Mouse (Mus musculus) hindbrain, embryonic 16.5 days (tissue): ENCODE results near the gene Capn15. TPM values are rescaled to one million over a fixed set of nuclear protein-coding genes. Genes with fewer than 3 reads are reported as not detected.

Experiments used
- polyA plus RNA-seq: library from polyadenylated mRNA; unstranded; fragments of >200 nt; fragmentation: Nextera tagmentation; extraction: Ambion mirVana; gene quantifications from 2 replicates; pipeline ENCODE4 v1.2.1, GENCODE M21; 2015

The Capn15 gene
- polyA plus RNA-seq, 1 experiment from 2014 or later = 20.6 TPM

Other genes starting within 250 kb of the Capn15 start
- not detected in 2 replicates for gene Mslnl, start 249.8 kb downstream of the Capn15 start, polyA plus RNA-seq
- 0.52 and 0.76 TPM in 2 replicates for gene Msln, start 231.4 kb downstream of the Capn15 start, polyA plus RNA-seq
- 29.9 and 30.4 TPM in 2 replicates for gene Narfl, start 212.0 kb downstream of the Capn15 start, polyA plus RNA-seq
- gene Haghl, start 200.1 kb downstream of the Capn15 start, polyA plus RNA-seq = 149 and 169 TPM in 2 replicates
- gene Ccdc78, start 199.2 kb downstream of the Capn15 start, polyA plus RNA-seq = 0.21 and 0.28 TPM in 2 replicates
- gene Fam173a, start 192.9 kb downstream of the Capn15 start, polyA plus RNA-seq = 99.9 and 103 TPM in 2 replicates
- gene AC134908.4, start 190.1 kb downstream of the Capn15 start, polyA plus RNA-seq = 1.6 and 2.2 TPM in 2 replicates
- 79.4 and 88.8 TPM in 2 replicates for gene Metrn, start 188.7 kb downstream of the Capn15 start, polyA plus RNA-seq
- gene Fbxl16, start 176.7 kb downstream of the Capn15 start, polyA plus RNA-seq = 38.1 and 43.0 TPM in 2 replicates
- gene Wdr24, start 162.2 kb downstream of the Capn15 start, polyA plus RNA-seq = 29.7 and 32.7 TPM in 2 replicates
- 51.0 and 55.4 TPM in 2 replicates for gene Jmjd8, start 156.9 kb downstream of the Capn15 start, polyA plus RNA-seq
- 397 and 428 TPM in 2 replicates for gene Stub1, start 152.4 kb downstream of the Capn15 start, polyA plus RNA-seq
- gene Rhbdl1, start 148.5 kb downstream of the Capn15 start, polyA plus RNA-seq = 61.6 and 73.4 TPM in 2 replicates
- 14.8 and 15.4 TPM in 2 replicates for gene Gm20683, start 144.0 kb downstream of the Capn15 start, polyA plus RNA-seq
- gene Rhot2, start 140.9 kb downstream of the Capn15 start, polyA plus RNA-seq = 16.9 and 20.3 TPM in 2 replicates
- 13.1 and 16.2 TPM in 2 replicates for gene Wdr90, start 124.3 kb downstream of the Capn15 start, polyA plus RNA-seq
- 34.1 and 38.9 TPM in 2 replicates for gene Mcrip2, start 117.0 kb downstream of the Capn15 start, polyA plus RNA-seq
- 63.4 and 67.5 TPM in 2 replicates for gene Mettl26, start 110.7 kb downstream of the Capn15 start, polyA plus RNA-seq
- gene Wfikkn1, start 104.9 kb downstream of the Capn15 start, polyA plus RNA-seq = 0.34 and 0.51 TPM in 2 replicates
- gene Rab40c, start 66.1 kb downstream of the Capn15 start, polyA plus RNA-seq = 49.5 and 50.8 TPM in 2 replicates
- gene Pigq, start 40.9 kb downstream of the Capn15 start, polyA plus RNA-seq = 83.1 and 90.5 TPM in 2 replicates
- 0.19 and 0.52 TPM in 2 replicates for gene Nhlrc4, start 40.8 kb downstream of the Capn15 start, polyA plus RNA-seq
- gene A930017K11Rik, start 33.2 kb downstream of the Capn15 start, polyA plus RNA-seq = 3.9 and 4.7 TPM in 2 replicates
- 12.8 and 23.0 TPM in 2 replicates for gene Rab11fip3, start 83.8 kb upstream of the Capn15 start, polyA plus RNA-seq
- 45.6 and 45.7 TPM in 2 replicates for gene Decr2, start 104.5 kb upstream of the Capn15 start, polyA plus RNA-seq
- 22.9 and 23.2 TPM in 2 replicates for gene Nme4, start 109.8 kb upstream of the Capn15 start, polyA plus RNA-seq
- 4.0 and 4.2 TPM in 2 replicates for gene Tmem8, start 127.5 kb upstream of the Capn15 start, polyA plus RNA-seq
- 188 and 195 TPM in 2 replicates for gene Mrpl28, start 137.7 kb upstream of the Capn15 start, polyA plus RNA-seq
- gene Axin1, start 152.9 kb upstream of the Capn15 start, polyA plus RNA-seq = 6.2 and 7.1 TPM in 2 replicates
- gene Pdia2, start 213.3 kb upstream of the Capn15 start, polyA plus RNA-seq = 0.14 TPM in 1 of 2 replicates, not detected in the other
- gene Rgs11, start 217.2 kb upstream of the Capn15 start, polyA plus RNA-seq = 23.8 and 24.3 TPM in 2 replicates
- 215 and 262 TPM in 2 replicates for gene Arhgdig, start 222.0 kb upstream of the Capn15 start, polyA plus RNA-seq